Mouse (Mus musculus) bone marrow, adult 2 months (tissue): ENCODE results near the gene Map1lc3a. TPM values are rescaled to one million over a fixed set of nuclear protein-coding genes. Genes with fewer than 3 reads are reported as not detected.
A peak's percentile ranks its signal among the peaks of the same experiment; 100 is the strongest.

Source experiments
- H3K27ac ChIP-seq: fragments of 200-500 bp; 2 replicates; pipeline ENCODE4 v1.5.1; 2012; ENCODE audit warnings: low read depth, mild to moderate bottlenecking, control low read depth, inconsistent platforms, low read length; ENCODE audit not compliant: control insufficient read depth, poor library complexity, insufficient read depth
- H3K4me1 ChIP-seq: fragments of 200-500 bp; 2 replicates; pipeline ENCODE4 v1.6.1; 2011; ENCODE audit warnings: low read length; ENCODE audit not compliant: control insufficient read depth, insufficient read depth
- H3K4me3 ChIP-seq: fragments of 200-500 bp; replicated peaks from 2 replicates; pipeline ENCODE3; 2011; ENCODE audit warnings: mild to moderate bottlenecking, low read depth, low read length, control low read depth; ENCODE audit not compliant: control insufficient read depth
- CTCF ChIP-seq: fragments of 200-500 bp; IDR thresholded peaks from 2 replicates; pipeline ENCODE4 v1.5.1; 2011; ENCODE audit warnings: low read length, control low read depth; ENCODE audit not compliant: control insufficient read depth, insufficient read depth
- POLR2A ChIP-seq: fragments of 200-500 bp; IDR thresholded peaks from 2 replicates; pipeline ENCODE4 v1.6.1; 2011; ENCODE audit warnings: low read depth, mild to moderate bottlenecking, control low read depth, low read length, borderline replicate concordance; ENCODE audit not compliant: control insufficient read depth
- WGBS: fragments of 180-500 bp; shearing (Covaris S2); methylation state at CpG from one replicate; pipeline ENCODE4 v1.1.7; 2018; 5-methylcytosine and 5-hydroxymethylcytosine counted together
- polyA plus RNA-seq: library from polyadenylated mRNA; stranded (reverse); fragments of >200 nt; gene quantifications from 2 replicates; pipeline ENCODE4 v1.2.4, GENCODE M21; 2011; ENCODE audit warnings: low replicate concordance; ENCODE audit not compliant: missing spikeins, insufficient read depth, insufficient read length

Gene Map1lc3a
- polyA plus RNA-seq: 33.5 and 41.2 TPM in 2 replicates

- 1% methylated on average over 47 of the region's 47 CpGs for WGBS
- TF ChIP-seq POLR2A (no peak; the same call in 1 of the 2 replicates), CTCF (no peak)
- H3K27ac ChIP-seq: peak within 1 kb of the TSS; percentile 43; the same call in 1 of the 2 replicates
- peak within 1 kb of the TSS; percentile 75 for H3K4me3 ChIP-seq
- no peaks in the 10 kb centered on the region for H3K4me1 ChIP-seq
Measured at GRCm38 (mm10) chr2:155276195-155276594, at the start of gene Map1lc3a. Gene Map1lc3a (plus strand): TSS chr2:155276297.

- peaks cover 4% of the 10 kb centered on the region for H3K4me1 ChIP-seq
Measured at GRCm38 (mm10) chr2:155235746-155236361, 40.2 kb upstream of the Map1lc3a start.

GRCm38 (mm10) chr2:155236362-155236992, 39.6 kb upstream of the Map1lc3a start, which contains the start of gene Dynlrb1:
Gene Dynlrb1 (plus strand): TSS chr2:155236533.
- Histone ChIP-seq H3K4me1 (peaks cover 4% of the 10 kb centered on the region), H3K4me3 (peak within 1 kb of the TSS; percentile 77), H3K27ac (peak within 1 kb of the TSS; percentile 21)
- under 1% methylated on average over 50 of the region's 50 CpGs for WGBS
- peak; percentile 90; the same call in 1 of the 2 replicates for TF ChIP-seq POLR2A
- TF ChIP-seq CTCF: no peak

More at GRCm38 (mm10) chr2:155235746-155236361, 40.2 kb upstream of the Map1lc3a start:
- TF ChIP-seq CTCF (no peak), POLR2A (no peak)
- Histone ChIP-seq H3K27ac (no peak overlapping the region), H3K4me3 (peak overlapping the region; percentile 77)
- 3% methylated on average over 13 of the region's 13 CpGs for WGBS

GRCm38 (mm10) chr2:155237276-155237675, 38.8 kb upstream of the Map1lc3a start:
- WGBS: under 1% methylated on average over 4 of the region's 4 CpGs
- TF ChIP-seq CTCF (no peak), POLR2A (no peak)
- Histone ChIP-seq H3K27ac (no peak overlapping the region), H3K4me3 (peak overlapping the region; percentile 77), H3K4me1 (peaks cover 4% of the 10 kb centered on the region)

- peak; percentile 47 for TF ChIP-seq CTCF
- TF ChIP-seq POLR2A: no peak
- Histone ChIP-seq H3K4me1 (peaks cover 5% of the 10 kb centered on the region), H3K27ac (no peak overlapping the region), H3K4me3 (no peak overlapping the region)
- WGBS: 79% methylated on average over 4 of the region's 4 CpGs
Measured at GRCm38 (mm10) chr2:155240915-155241314, 35.2 kb upstream of the Map1lc3a start.

GRCm38 (mm10) chr2:155242296-155242855, 33.7 kb upstream of the Map1lc3a start:
- Histone ChIP-seq H3K4me1 (peaks cover 5% of the 10 kb centered on the region), H3K4me3 (no peak overlapping the region), H3K27ac (no peak overlapping the region)
- 86% methylated on average over 7 of the region's 7 CpGs for WGBS
- no peak for TF ChIP-seq CTCF
- no peak for TF ChIP-seq POLR2A

- WGBS: 82% methylated on average over 4 of the region's 4 CpGs
- no peak overlapping the region for H3K27ac ChIP-seq
Measured at GRCm38 (mm10) chr2:155246231-155246630, 29.9 kb upstream of the Map1lc3a start.

GRCm38 (mm10) chr2:155248206-155248605, 27.9 kb upstream of the Map1lc3a start:
- no peak overlapping the region for H3K27ac ChIP-seq
- 70% methylated on average over 1 of the region's 1 CpGs for WGBS

More at GRCm38 (mm10) chr2:155246231-155246630, 29.9 kb upstream of the Map1lc3a start:
- Histone ChIP-seq H3K4me3 (no peak overlapping the region), H3K4me1 (peaks cover 2% of the 10 kb centered on the region; the same call in 1 of the 2 replicates)
- TF ChIP-seq POLR2A: no peak
- TF ChIP-seq CTCF: no peak

More at GRCm38 (mm10) chr2:155248206-155248605, 27.9 kb upstream of the Map1lc3a start:
- Histone ChIP-seq H3K4me1 (no peaks in the 10 kb centered on the region), H3K4me3 (no peak overlapping the region)
- TF ChIP-seq POLR2A (no peak), CTCF (no peak)
